Mouse (Mus musculus) midbrain, postnatal 0 days (tissue): ENCODE data around the gene Bag1. TPM values are rescaled to one million over a fixed set of nuclear protein-coding genes. Genes with fewer than 3 reads are reported as not detected.

Experiments used
- ATAC-seq: fragments of 200-750 bp; cut with Nextera tagmentation; 2 replicates; pipeline ENCODE4 v1.8.0; 2017; ENCODE audit warnings: moderate number of reproducible peaks, mild to moderate bottlenecking, moderate TSS enrichment, moderate library complexity; ENCODE audit not compliant: low FRiP score
- DNase-seq: peaks from one replicate; pipeline ENCODE4 v3.0.0-alpha.2; 2015; ENCODE audit warnings: low spot score
- H3K27ac ChIP-seq: fragments of 300-500 bp; sonication (generic); 2 replicates; pipeline ENCODE4 v1.5.1; 2014; ENCODE audit warnings: low read depth, mild to moderate bottlenecking, low read length, mixed read lengths
- H3K27me3 ChIP-seq: fragments of 300-500 bp; sonication (generic); 2 replicates; pipeline ENCODE4 v1.6.1; 2014; ENCODE audit warnings: low read length, control low read depth, mixed read lengths; ENCODE audit not compliant: insufficient read depth
- H3K36me3 ChIP-seq: fragments of 300-500 bp; sonication (generic); 2 replicates; pipeline ENCODE4 v1.6.1; 2014; ENCODE audit warnings: low read length, control low read depth, mixed read lengths; ENCODE audit not compliant: insufficient read depth
- H3K4me1 ChIP-seq: fragments of 300-500 bp; sonication (generic); 2 replicates; pipeline ENCODE4 v1.6.1; 2014; ENCODE audit warnings: mild to moderate bottlenecking, control low read depth, antibody characterized with exemption, low read length, mixed read lengths; ENCODE audit not compliant: insufficient read depth
- H3K4me2 ChIP-seq: fragments of 300-500 bp; sonication (generic); 2 replicates; pipeline ENCODE4 v1.6.1; 2014; ENCODE audit warnings: low read depth, mild to moderate bottlenecking, low read length, mixed read lengths; ENCODE audit not compliant: poor library complexity, severe bottlenecking
- H3K4me3 ChIP-seq: fragments of 300-500 bp; sonication (generic); 2 replicates; pipeline ENCODE4 v1.5.1; 2014; ENCODE audit warnings: low read depth, mild to moderate bottlenecking, low read length, moderate library complexity
- H3K9ac ChIP-seq: fragments of 300-500 bp; sonication (generic); replicated peaks from 2 replicates; pipeline ENCODE4 v1.6.1; 2014; ENCODE audit warnings: mild to moderate bottlenecking, low read length, moderate library complexity, mixed read lengths; ENCODE audit not compliant: poor library complexity, severe bottlenecking
- H3K9me3 ChIP-seq: fragments of 300-500 bp; sonication (generic); 2 replicates; pipeline ENCODE4 v1.6.1; 2016; ENCODE audit warnings: low read length, control low read depth
- CTCF ChIP-seq: IDR thresholded peaks from 2 replicates; pipeline ENCODE4 v1.5.1; 2016; ENCODE audit warnings: antibody characterized with exemption, mild to moderate bottlenecking
- WGBS: fragments of 180-500 bp; shearing (Covaris S2); extraction: QIAGEN DNeasy Blood & Tissue Kit; methylation state at CpG from one replicate; pipeline ENCODE4 v1.1.7; 2014; 5-methylcytosine and 5-hydroxymethylcytosine counted together
- polyA plus RNA-seq: library from polyadenylated mRNA; unstranded; fragments of >200 nt; fragmentation: Nextera tagmentation; extraction: Ambion mirVana; gene quantifications from 2 replicates; pipeline ENCODE4 v1.2.1, GENCODE M21; 2015
- total RNA-seq: library from RNA; depleted of rRNA; stranded (reverse); fragments of >200 nt; gene quantifications from 2 replicates; pipeline ENCODE4 v1.2.3, GENCODE M21; 2014; rRNA removed

Bag1 gene
- total RNA-seq (92.3 and 114 TPM in 2 replicates), polyA plus RNA-seq (163 and 170 TPM in 2 replicates)

GRCm38 (mm10) chr4:40948160-40948708 is at the start of gene Bag1, which contains the start of gene Chmp5:
Bag1 (minus strand) TSS chr4:40948294.
Chmp5 (plus strand) TSS chr4:40948407.
- H3K4me2 ChIP-seq, result peak within 1 kb of the TSS; percentile 67
- H3K4me1 ChIP-seq, result peaks cover 6% of the 10 kb centered on the region; the same call in 1 of the 2 replicates
- H3K36me3 ChIP-seq, result peaks cover 29% of the 10 kb centered on the region
- no peaks in the 10 kb centered on the region for H3K27me3 ChIP-seq
- WGBS, result 1% methylated on average over 48 of the region's 50 CpGs
- ATAC-seq (peak; percentile 99), DNase-seq (peak; percentile 99)
- peak within 1 kb of the TSS; percentile 74 for H3K27ac ChIP-seq
- no peaks in the 10 kb centered on the region for H3K9me3 ChIP-seq
- TF ChIP-seq CTCF, result peak; percentile 53
- H3K9ac ChIP-seq, result peak within 1 kb of the TSS; percentile 84
- H3K4me3 ChIP-seq, result peak within 1 kb of the TSS; percentile 85

- ATAC-seq (no peak), DNase-seq (no peak)
- Histone ChIP-seq H3K36me3 (peaks cover 80% of the 10 kb centered on the region), H3K27ac (no peak overlapping the region), H3K4me2 (no peak overlapping the region), H3K4me1 (no peaks in the 10 kb centered on the region), H3K27me3 (no peaks in the 10 kb centered on the region), H3K4me3 (no peak overlapping the region), H3K9ac (no peak overlapping the region), H3K9me3 (no peaks in the 10 kb centered on the region)
- WGBS, result 97% methylated on average over 6 of the region's 6 CpGs
- TF ChIP-seq CTCF, result no peak
Measured at GRCm38 (mm10) chr4:40996302-40996701, 48.2 kb upstream of the Bag1 start.

- WGBS, result 79% methylated on average over 6 of the region's 6 CpGs
- Histone ChIP-seq H3K9ac (no peak overlapping the region), H3K4me1 (no peaks in the 10 kb centered on the region), H3K9me3 (no peaks in the 10 kb centered on the region), H3K4me3 (no peak overlapping the region), H3K36me3 (peaks cover 82% of the 10 kb centered on the region), H3K4me2 (no peak overlapping the region), H3K27ac (no peak overlapping the region), H3K27me3 (no peaks in the 10 kb centered on the region)
- no peak for TF ChIP-seq CTCF
- no peak for DNase-seq
- ATAC-seq, result no peak
Measured at GRCm38 (mm10) chr4:40989633-40990032, 41.5 kb upstream of the Bag1 start.

- TF ChIP-seq CTCF, result no peak
- Histone ChIP-seq H3K27ac (no peak overlapping the region), H3K9me3 (no peaks in the 10 kb centered on the region), H3K9ac (no peak overlapping the region), H3K4me3 (no peak overlapping the region), H3K4me2 (no peak overlapping the region), H3K27me3 (no peaks in the 10 kb centered on the region), H3K36me3 (peaks cover 53% of the 10 kb centered on the region), H3K4me1 (no peaks in the 10 kb centered on the region)
- no peak for ATAC-seq
- no peak for DNase-seq
- 90% methylated on average over 1 of the region's 1 CpGs for WGBS
Measured at GRCm38 (mm10) chr4:40983686-40984085, 35.6 kb upstream of the Bag1 start.

- no peak overlapping the region for H3K27ac ChIP-seq
- no peaks in the 10 kb centered on the region for H3K9me3 ChIP-seq
- no peak for ATAC-seq
- no peak for TF ChIP-seq CTCF
- 84% methylated on average over 3 of the region's 3 CpGs for WGBS
- H3K4me3 ChIP-seq, result no peak overlapping the region
- no peak overlapping the region for H3K9ac ChIP-seq
- no peak overlapping the region for H3K4me2 ChIP-seq
- no peak for DNase-seq
- H3K27me3 ChIP-seq, result no peaks in the 10 kb centered on the region
- H3K36me3 ChIP-seq, result peaks cover 49% of the 10 kb centered on the region
- no peaks in the 10 kb centered on the region for H3K4me1 ChIP-seq
Measured at GRCm38 (mm10) chr4:40982486-40982885, 34.4 kb upstream of the Bag1 start.

- no peaks in the 10 kb centered on the region for H3K4me1 ChIP-seq
- no peak overlapping the region for H3K27ac ChIP-seq
- no peaks in the 10 kb centered on the region for H3K27me3 ChIP-seq
- no peak overlapping the region for H3K9ac ChIP-seq
- no peak overlapping the region for H3K4me2 ChIP-seq
- ATAC-seq (no peak), DNase-seq (no peak)
- no peaks in the 10 kb centered on the region for H3K9me3 ChIP-seq
- no peak for TF ChIP-seq CTCF
- H3K4me3 ChIP-seq, result no peak overlapping the region
- peaks cover 37% of the 10 kb centered on the region for H3K36me3 ChIP-seq
- 98% methylated on average over 1 of the region's 1 CpGs for WGBS
Measured at GRCm38 (mm10) chr4:40979430-40979829, 31.3 kb upstream of the Bag1 start.
